Mouse (Mus musculus): ENCODE data around the gene Slc39a7.

DNA sequence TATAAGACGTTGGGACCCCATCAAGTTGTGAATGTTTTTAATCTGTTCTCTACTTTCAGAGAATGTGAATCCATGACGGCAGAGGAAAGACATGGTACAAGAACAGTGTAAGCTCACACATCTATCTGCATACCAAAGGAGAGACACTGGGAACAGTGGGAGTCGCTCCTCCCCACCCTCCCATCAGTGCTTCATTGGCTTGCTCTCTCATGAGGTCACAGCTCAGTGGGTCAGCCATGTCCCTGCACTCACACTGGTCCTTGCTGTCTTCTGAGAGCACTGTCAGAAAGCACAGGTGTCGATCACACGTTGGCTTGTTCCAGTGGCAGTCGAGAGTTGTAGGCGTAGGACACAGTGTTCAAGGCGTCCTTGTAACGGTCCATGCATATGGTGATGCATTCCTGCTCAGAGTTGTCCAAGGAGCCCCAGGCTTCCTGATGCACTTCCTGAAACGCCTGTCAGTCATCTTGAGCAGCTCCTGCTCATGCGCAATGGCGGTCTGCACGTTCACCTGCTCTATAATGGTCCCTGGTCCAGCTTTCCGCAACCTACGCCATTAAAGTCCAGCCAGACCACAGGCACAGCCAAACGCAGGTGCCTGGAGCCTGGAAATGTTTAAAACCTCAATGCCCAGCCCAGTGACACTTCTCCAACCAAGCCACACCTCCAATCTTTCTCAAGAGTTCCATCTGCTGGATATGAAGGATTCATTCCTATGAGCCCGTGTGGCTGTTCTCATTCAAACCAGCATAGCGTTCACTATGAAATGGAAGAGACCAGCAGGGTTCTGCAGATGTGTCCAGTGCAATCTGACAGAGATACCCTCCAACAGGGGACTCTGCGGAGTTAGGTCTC is 51.1 kb downstream of the Slc39a7 start:
- TF ChIP-seq POLR2A (IDR thresholded peaks at IDR 0.05; ENCODE audit: control insufficient read depth, low read depth, low read length) (no peak), CTCF (IDR thresholded peaks at IDR 0.05; ENCODE audit: control insufficient read depth, insufficient read depth, insufficient replicate concordance, low read depth, low read length) (no peak)

All from testis, adult 2 months (tissue).